Mouse (Mus musculus): ENCODE measurements around the gene Hgd. TPM values are rescaled to one million over a fixed set of nuclear protein-coding genes. Genes with fewer than 3 reads are reported as not detected.

The Hgd gene
- total and polyA plus RNA-seq, 2 experiments from 2014 or later = 0.18 TPM; not detected in 1

DNA sequence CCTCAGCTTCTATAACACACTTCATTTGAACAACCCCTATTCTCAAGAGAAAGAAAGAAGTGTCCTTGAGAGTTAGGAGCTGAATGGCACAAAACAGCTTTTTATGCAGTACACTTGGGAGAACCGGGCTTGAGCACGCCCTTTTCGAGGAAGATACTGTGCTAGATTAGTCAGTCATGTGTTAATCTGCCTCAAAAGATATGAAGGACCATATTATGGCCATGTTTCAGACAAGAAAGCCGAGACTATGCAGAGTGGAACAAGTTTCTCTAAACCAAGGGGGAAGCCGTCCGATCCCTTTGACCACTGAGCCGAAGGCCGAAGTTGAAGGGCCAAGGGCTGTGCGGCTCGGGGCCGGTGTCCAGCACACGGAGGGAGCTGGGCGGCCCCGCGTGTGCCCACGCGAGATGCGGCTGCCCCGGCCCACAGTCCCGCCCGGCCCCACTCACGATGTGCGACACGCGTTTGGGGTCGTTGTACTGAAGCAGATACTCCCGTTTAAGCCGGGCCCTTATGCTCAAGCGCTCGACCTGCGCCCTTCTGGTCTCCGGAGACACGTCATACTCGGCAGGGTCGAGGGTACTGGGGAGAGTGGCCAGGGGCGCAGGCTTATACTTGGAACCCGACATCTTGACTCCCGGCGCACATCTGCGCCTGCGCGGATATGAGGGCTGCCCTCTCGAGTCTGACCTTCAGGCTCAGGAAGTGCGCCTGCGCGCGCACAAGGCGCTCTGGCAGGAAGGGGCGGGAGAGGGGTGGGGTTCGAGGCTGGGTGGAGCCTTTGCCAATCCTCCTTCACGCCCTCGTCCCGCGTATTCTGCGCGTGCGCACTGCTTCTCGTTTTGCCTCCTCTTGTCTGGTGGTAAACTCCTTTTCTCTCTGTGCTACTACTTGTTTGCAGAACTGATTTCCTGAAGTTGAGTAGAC is 74.0 kb downstream of the Hgd start, which contains the start of gene Ndufb4:
TSS of gene Ndufb4 (minus strand) at position 723 of the 927 bp plus-strand sequence.
- Histone ChIP-seq H3K4me1 (ENCODE audit: control insufficient read depth, insufficient read depth) (peaks cover 17% of the 10 kb centered on the region), H3K27ac (ENCODE audit: low read depth) (peak within 1 kb of the TSS; percentile 89), H3K27me3 (ENCODE audit: control insufficient read depth, insufficient read depth, low read length) (no peaks in the 10 kb centered on the region), H3K9me3 (replicated peaks; ENCODE audit: control insufficient read depth, low read length) (no peaks in the 10 kb centered on the region), H3K9ac (replicated peaks; ENCODE audit: low read depth, low read length) (peak within 1 kb of the TSS; percentile 87), H3K4me2 (ENCODE audit: low read depth, low read length) (peak within 1 kb of the TSS; percentile 86), H3K36me3 (replicated peaks; ENCODE audit: control insufficient read depth, insufficient read depth, low read length) (no peaks in the 10 kb centered on the region), H3K4me3 (ENCODE audit: low read depth, low read length) (peak within 1 kb of the TSS; percentile 76)
- under 1% methylated on average over 48 of the region's 58 CpGs for WGBS
- TF ChIP-seq CTCF (IDR thresholded peaks at IDR 0.05; ENCODE audit: low read depth) (no peak), EP300 (IDR thresholded peaks at IDR 0.05; ENCODE audit: low read depth) (no peak)
- ATAC-seq (ENCODE audit: insufficient read depth, low read depth) (peak; percentile 96), DNase-seq (ENCODE audit: low spot score) (peak; percentile 99)

DNA sequence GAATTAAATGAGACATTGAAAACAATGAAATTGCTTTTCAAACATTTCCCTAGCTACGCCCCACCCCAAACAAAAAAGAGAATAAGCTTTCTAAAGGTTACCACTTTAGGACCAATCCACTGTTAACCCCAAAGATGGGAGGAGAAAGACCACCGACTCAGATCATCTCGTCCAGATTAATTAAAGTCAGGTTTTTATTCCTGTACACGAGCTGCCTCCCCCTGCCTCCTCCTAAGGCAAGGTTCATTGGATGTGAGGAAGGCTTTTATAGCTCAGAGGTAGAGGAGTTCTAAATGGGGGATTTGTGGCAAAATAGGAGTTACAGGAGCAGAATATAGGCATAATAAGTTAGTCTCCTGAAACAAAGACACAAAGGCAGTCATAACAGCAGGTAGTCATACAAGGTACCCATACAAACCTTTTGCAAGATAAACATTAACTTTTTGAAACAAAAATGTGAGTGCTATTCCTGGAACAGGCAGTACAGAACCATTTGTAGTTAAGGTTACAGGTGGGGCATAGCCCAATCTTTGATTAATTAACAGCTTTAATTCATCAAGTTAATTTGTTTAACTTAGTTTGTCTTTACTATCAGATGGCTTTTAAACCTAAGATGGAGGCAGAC is 75.0 kb downstream of the Hgd start:
- Histone ChIP-seq H3K9ac (replicated peaks; ENCODE audit: low read depth, low read length) (no peak overlapping the region), H3K4me2 (ENCODE audit: low read depth, low read length) (peak overlapping the region; percentile 41), H3K27ac (ENCODE audit: low read depth) (peak overlapping the region; percentile 86), H3K27me3 (ENCODE audit: control insufficient read depth, insufficient read depth, low read length) (no peaks in the 10 kb centered on the region), H3K9me3 (replicated peaks; ENCODE audit: control insufficient read depth, low read length) (no peaks in the 10 kb centered on the region), H3K36me3 (replicated peaks; ENCODE audit: control insufficient read depth, insufficient read depth, low read length) (no peaks in the 10 kb centered on the region), H3K4me1 (ENCODE audit: control insufficient read depth, insufficient read depth) (peaks cover 17% of the 10 kb centered on the region), H3K4me3 (ENCODE audit: low read depth, low read length) (no peak overlapping the region)
- DNase-seq (ENCODE audit: low spot score) = no peak
- no peak for ATAC-seq (ENCODE audit: insufficient read depth, low read depth)
- 65% methylated on average over 4 of the region's 4 CpGs for whole genome bisulfite sequencing
- TF ChIP-seq EP300 (IDR thresholded peaks at IDR 0.05; ENCODE audit: low read depth) (no peak), CTCF (IDR thresholded peaks at IDR 0.05; ENCODE audit: low read depth) (no peak)

DNA sequence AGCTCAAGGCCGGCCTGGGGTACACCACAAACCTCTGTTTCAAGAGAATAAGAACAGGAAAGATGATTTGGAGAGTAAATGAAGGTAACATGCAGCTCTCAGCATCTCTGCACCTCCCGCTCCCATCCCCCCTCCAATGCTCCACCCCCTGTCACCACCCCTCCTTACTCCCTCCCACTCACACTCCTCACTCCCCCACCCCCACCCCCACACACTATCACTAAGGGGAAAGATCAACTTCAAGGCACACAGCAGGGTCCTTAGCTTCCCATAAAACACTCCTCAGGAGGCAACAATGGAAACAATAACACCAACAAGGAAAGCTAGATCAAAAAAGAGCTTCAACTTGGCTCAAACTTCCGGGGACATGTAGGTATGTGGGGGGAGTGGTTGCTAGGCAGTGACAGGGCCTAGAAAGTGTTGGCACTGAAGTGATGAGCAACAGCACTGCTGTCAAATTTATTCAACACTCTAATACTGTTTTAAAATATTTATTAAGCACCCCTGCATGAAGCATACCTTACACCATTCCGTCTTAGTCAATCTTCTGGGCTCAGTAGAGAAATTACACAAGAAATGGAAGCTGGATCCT is 75.9 kb downstream of the Hgd start:
- no peak overlapping the region for H3K4me2 ChIP-seq (ENCODE audit: low read depth, low read length)
- no peak for TF ChIP-seq EP300 (IDR thresholded peaks at IDR 0.05; ENCODE audit: low read depth)
- TF ChIP-seq CTCF (IDR thresholded peaks at IDR 0.05; ENCODE audit: low read depth) = no peak
- no peak overlapping the region for H3K9ac ChIP-seq (replicated peaks; ENCODE audit: low read depth, low read length)
- H3K9me3 ChIP-seq (replicated peaks; ENCODE audit: control insufficient read depth, low read length) = no peaks in the 10 kb centered on the region
- H3K27me3 ChIP-seq (ENCODE audit: control insufficient read depth, insufficient read depth, low read length) = no peaks in the 10 kb centered on the region
- no peaks in the 10 kb centered on the region for H3K36me3 ChIP-seq (replicated peaks; ENCODE audit: control insufficient read depth, insufficient read depth, low read length)
- DNase-seq (ENCODE audit: low spot score) (no peak), ATAC-seq (ENCODE audit: insufficient read depth, low read depth) (no peak)
- no peak overlapping the region for H3K4me3 ChIP-seq (ENCODE audit: low read depth, low read length)
- WGBS = 34% methylated on average over 4 of the region's 4 CpGs
- H3K4me1 ChIP-seq (ENCODE audit: control insufficient read depth, insufficient read depth) = peaks cover 17% of the 10 kb centered on the region
- H3K27ac ChIP-seq (ENCODE audit: low read depth) = no peak overlapping the region

DNA sequence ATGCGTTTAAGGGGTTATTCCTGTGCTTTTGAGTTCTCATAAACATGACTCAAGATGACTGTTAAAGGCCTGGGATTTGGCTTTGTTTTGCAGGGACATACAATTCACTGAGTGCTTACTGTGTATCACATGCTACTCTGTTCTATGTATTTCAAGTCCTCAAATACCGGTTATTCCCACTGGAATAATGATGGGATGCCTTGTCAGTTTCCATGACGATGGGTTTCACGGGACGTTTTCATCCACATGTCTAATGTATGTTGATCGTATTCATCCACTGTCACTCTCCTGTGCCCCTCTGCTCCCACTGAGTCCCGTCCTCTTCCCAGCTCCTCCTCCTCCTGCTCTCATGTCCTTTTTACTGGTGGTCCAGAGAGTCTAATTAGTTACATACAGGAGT is 76.8 kb downstream of the Hgd start:
- Histone ChIP-seq H3K27ac (ENCODE audit: low read depth) (no peak overlapping the region), H3K4me1 (ENCODE audit: control insufficient read depth, insufficient read depth) (peaks cover 13% of the 10 kb centered on the region), H3K4me2 (ENCODE audit: low read depth, low read length) (no peak overlapping the region), H3K9me3 (replicated peaks; ENCODE audit: control insufficient read depth, low read length) (no peaks in the 10 kb centered on the region), H3K9ac (replicated peaks; ENCODE audit: low read depth, low read length) (no peak overlapping the region), H3K27me3 (ENCODE audit: control insufficient read depth, insufficient read depth, low read length) (no peaks in the 10 kb centered on the region), H3K36me3 (replicated peaks; ENCODE audit: control insufficient read depth, insufficient read depth, low read length) (no peaks in the 10 kb centered on the region), H3K4me3 (ENCODE audit: low read depth, low read length) (no peak overlapping the region)
- no peak for ATAC-seq (ENCODE audit: insufficient read depth, low read depth)
- TF ChIP-seq EP300 (IDR thresholded peaks at IDR 0.05; ENCODE audit: low read depth) (no peak), CTCF (IDR thresholded peaks at IDR 0.05; ENCODE audit: low read depth) (no peak)
- WGBS = 85% methylated on average over 7 of the region's 7 CpGs
- no peak for DNase-seq (ENCODE audit: low spot score)

DNA sequence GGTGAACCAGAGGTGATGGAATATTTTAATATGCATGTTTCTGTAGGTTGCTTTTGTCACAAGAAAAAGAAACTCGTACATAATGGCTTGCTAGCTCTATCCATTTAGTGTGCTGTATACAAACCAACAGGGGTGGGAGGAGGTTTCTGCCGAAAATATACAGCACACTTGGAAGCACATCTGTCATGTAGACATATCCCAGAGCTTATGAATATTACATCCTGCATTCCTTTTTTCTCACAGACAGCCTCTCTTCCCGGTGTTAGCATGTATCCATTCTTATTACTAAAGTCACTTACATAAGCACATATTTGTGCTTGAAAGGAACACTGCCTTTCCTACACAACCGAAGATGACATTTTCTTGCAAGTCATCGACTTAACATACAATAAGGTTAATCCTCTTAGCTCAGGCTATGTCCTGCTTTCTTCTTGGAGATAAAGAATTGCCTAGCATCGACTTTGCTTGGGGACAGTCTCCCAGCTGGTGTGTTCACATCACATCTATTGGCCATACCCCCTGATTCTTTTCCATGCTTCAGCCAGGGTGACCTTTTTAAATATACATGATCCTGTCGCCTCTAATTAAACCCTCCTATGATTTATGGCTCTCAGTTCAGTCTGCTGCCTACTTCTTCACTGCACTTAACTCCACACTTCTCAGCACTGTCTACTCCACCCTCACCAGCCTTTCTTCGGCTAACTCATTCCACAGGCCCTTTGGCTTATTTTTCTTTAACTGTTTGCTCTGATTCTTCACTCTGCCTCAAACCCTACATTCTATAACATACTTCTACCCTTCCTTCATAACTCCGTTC is 83.9 kb downstream of the Hgd start:
- no peaks in the 10 kb centered on the region for H3K4me1 ChIP-seq (ENCODE audit: control insufficient read depth, insufficient read depth)
- no peak overlapping the region for H3K4me3 ChIP-seq (ENCODE audit: low read depth, low read length)
- no peaks in the 10 kb centered on the region for H3K9me3 ChIP-seq (replicated peaks; ENCODE audit: control insufficient read depth, low read length)
- no peak overlapping the region for H3K4me2 ChIP-seq (ENCODE audit: low read depth, low read length)
- H3K9ac ChIP-seq (replicated peaks; ENCODE audit: low read depth, low read length) = no peak overlapping the region
- H3K27me3 ChIP-seq (ENCODE audit: control insufficient read depth, insufficient read depth, low read length) = no peaks in the 10 kb centered on the region
- DNase-seq (ENCODE audit: low spot score) (no peak), ATAC-seq (ENCODE audit: insufficient read depth, low read depth) (no peak)
- H3K36me3 ChIP-seq (replicated peaks; ENCODE audit: control insufficient read depth, insufficient read depth, low read length) = no peaks in the 10 kb centered on the region
- H3K27ac ChIP-seq (ENCODE audit: low read depth) = no peak overlapping the region
- TF ChIP-seq CTCF (IDR thresholded peaks at IDR 0.05; ENCODE audit: low read depth) = no peak
- no peak for TF ChIP-seq EP300 (IDR thresholded peaks at IDR 0.05; ENCODE audit: low read depth)
- WGBS = 67% methylated on average over 9 of the region's 9 CpGs
